28 mouse cellular contexts compared by ENCODE assay signal in the genomic region with DNA sequence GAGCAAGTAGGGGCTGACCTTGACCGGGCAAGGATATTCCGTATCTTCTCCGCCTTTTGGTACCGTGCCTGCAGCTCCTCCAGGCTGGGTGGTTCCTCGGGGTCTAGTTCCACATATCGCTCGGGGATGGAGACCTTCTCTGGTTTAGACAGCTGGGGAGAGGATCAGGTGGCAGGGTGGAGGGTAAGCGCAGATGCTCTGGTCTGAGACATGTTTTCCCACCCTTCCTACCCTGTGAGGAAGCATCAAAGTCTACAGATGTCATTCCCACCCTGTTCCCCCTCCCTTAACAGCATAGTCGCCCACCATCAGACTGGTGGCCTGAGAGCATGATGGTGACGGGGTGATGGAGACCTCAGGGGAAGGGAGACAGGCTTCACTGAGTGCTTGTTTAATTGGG.
"Had no signal": no experiment of that assay in that cellular context is flagged by ENCODE, and none has a peak within 500 bp of the region (broad histone marks: within the 10 kb centered on the region; RNA-seq: fewer than 3 reads in every experiment).

No protein-coding gene starts in this region.

- ATAC-seq: forebrain, embryonic 13.5 days; forebrain, embryonic 14.5 days; forebrain, embryonic 15.5 days; forebrain, embryonic 16.5 days; forebrain, postnatal 0 days had no signal

- H3K9ac ChIP-seq: embryonic facial prominence, embryonic 12.5 days; embryonic facial prominence, embryonic 13.5 days; embryonic facial prominence, embryonic 15.5 days; forebrain, embryonic 12.5 days; forebrain, embryonic 13.5 days; forebrain, embryonic 15.5 days; forebrain, postnatal 0 days had no signal

- H3K27me3 ChIP-seq: embryonic facial prominence, embryonic 12.5 days; embryonic facial prominence, embryonic 13.5 days; embryonic facial prominence, embryonic 15.5 days; forebrain, embryonic 12.5 days; forebrain, embryonic 13.5 days; forebrain, embryonic 15.5 days had no signal

- H3K27ac ChIP-seq: embryonic facial prominence, embryonic 10.5 days; embryonic facial prominence, embryonic 12.5 days; embryonic facial prominence, embryonic 13.5 days; embryonic facial prominence, embryonic 15.5 days; forebrain, embryonic 10.5 days; forebrain, embryonic 12.5 days; forebrain, embryonic 13.5 days; forebrain, embryonic 15.5 days; gastrocnemius, adult 2 months had no signal

- H3K4me1 ChIP-seq: embryonic facial prominence, embryonic 12.5 days had no signal

- DNase-seq: cerebellum, adult 2 months; cerebellum, adult 8-10 months; cerebellum, adult 9-10 months; cerebellum, adult 9-11 months; cerebellum, postnatal 10 days; cerebellum, postnatal 14 days; cerebellum, postnatal 25 days; cerebellum, postnatal 36 days; embryo, embryonic 11 days; forebrain, postnatal 0 days; gastrocnemius, adult 2 months; gastrocnemius, postnatal 10 days; gastrocnemius, postnatal 14 days; gastrocnemius, postnatal 25 days; gastrocnemius, postnatal 36 days; heart, adult 11 months; heart, adult 18-20 months had no signal

- H3K9me3 ChIP-seq: embryonic facial prominence, embryonic 10.5 days; embryonic facial prominence, embryonic 12.5 days; embryonic facial prominence, embryonic 13.5 days; embryonic facial prominence, embryonic 15.5 days; forebrain, embryonic 10.5 days; forebrain, embryonic 12.5 days; forebrain, embryonic 13.5 days; forebrain, embryonic 15.5 days had no signal

- H3K36me3 ChIP-seq: embryonic facial prominence, embryonic 12.5 days; embryonic facial prominence, embryonic 13.5 days; forebrain, embryonic 15.5 days had no signal

- H3K4me2 ChIP-seq: embryonic facial prominence, embryonic 12.5 days; embryonic facial prominence, embryonic 13.5 days; embryonic facial prominence, embryonic 15.5 days; forebrain, embryonic 12.5 days; forebrain, embryonic 13.5 days; forebrain, embryonic 15.5 days had no signal

- H3K4me3 ChIP-seq: embryonic facial prominence, embryonic 10.5 days; embryonic facial prominence, embryonic 12.5 days; embryonic facial prominence, embryonic 13.5 days; embryonic facial prominence, embryonic 15.5 days; erythroblast, embryonic 14.5 days; forebrain, embryonic 10.5 days; forebrain, embryonic 12.5 days; forebrain, embryonic 13.5 days; forebrain, embryonic 15.5 days; gastrocnemius, adult 2 months had no signal
